Mouse (Mus musculus) liver, adult 2 months (tissue): ENCODE data around the gene Itga1.

Experiments
- CTCF ChIP-seq: fragments of 200-500 bp; IDR thresholded peaks from 2 replicates; pipeline ENCODE4 v1.5.1; 2011; ENCODE audit warnings: low read depth, low read length, control low read depth
- POLR2A ChIP-seq: fragments of 200-500 bp; IDR thresholded peaks from 2 replicates; pipeline ENCODE4 v1.6.1; 2011; ENCODE audit warnings: low read length, control low read depth; ENCODE audit not compliant: insufficient read depth; ENCODE audit errors: extremely low read depth

- TF ChIP-seq CTCF (no peak), POLR2A (no peak)
Measured at GRCm38 (mm10) chr13:114910629-114911028, 191.1 kb downstream of the Itga1 start.
